Mouse (Mus musculus): ENCODE measurements at regions not wholly inside any gene's neighbourhood (a gene's known extent, or its start where the extent isn't known, plus 50 kb on each side); places are given as distances from the start of the nearest gene placed in this dataset.

DNA sequence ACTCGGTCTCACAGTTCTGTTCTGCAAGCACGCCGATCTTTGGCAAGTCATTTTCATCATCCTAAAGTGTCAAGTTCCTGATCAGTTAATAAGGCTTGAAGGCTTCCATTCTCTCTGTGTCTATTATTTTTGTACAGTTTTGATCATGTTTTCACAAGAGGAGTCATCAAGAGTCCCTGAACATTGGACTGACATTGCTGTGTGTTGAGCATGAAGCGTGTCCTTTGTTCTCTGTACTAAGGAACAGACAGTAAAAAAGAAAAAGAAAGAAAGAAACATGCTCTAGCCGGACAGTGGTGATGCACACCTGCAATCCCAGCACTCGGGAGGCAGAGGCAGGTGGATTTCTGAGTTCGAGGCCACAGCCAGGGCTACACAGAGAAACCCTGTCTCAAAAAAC lies 955.4 kb downstream of the Epha4 start:
- no peak for TF ChIP-seq CTCF (IDR thresholded peaks at IDR 0.05; ENCODE audit: low read depth, low read length)
- no peak for TF ChIP-seq EP300 (IDR thresholded peaks at IDR 0.05; ENCODE audit: insufficient read depth, low read depth, low read length)
- TF ChIP-seq POLR2A (IDR thresholded peaks at IDR 0.05; ENCODE audit: insufficient read depth, low read length): no peak
